Comparison of ENCODE assay signal across 11 mouse cellular contexts in genomic region chr11:98581286-98582029, GRCm38 (mm10). TPM values are rescaled to one million over a fixed set of nuclear protein-coding genes. Genes with fewer than 3 reads are reported as not detected.
DNase-seq lines count a peak whose midpoint lies in the region; ATAC-seq and TF ChIP-seq lines count a peak whose summit lies in the region.
"Had no signal": no experiment of that assay in that cellular context is flagged by ENCODE, and none has a peak within 500 bp of the region (broad histone marks: within the 10 kb centered on the region; RNA-seq: fewer than 3 reads in every experiment).

No protein-coding gene starts in this region.

- no peaks in the 10 kb centered on the region for H3K9me3 ChIP-seq in forebrain, embryonic 12.5 days
- H3K9me3 ChIP-seq in forebrain, embryonic 11.5 days (ENCODE audit: control insufficient read depth, low read length) = no peaks in the 10 kb centered on the region
- no peaks in the 10 kb centered on the region for H3K9me3 ChIP-seq in liver, embryonic 11.5 days (ENCODE audit: control insufficient read depth, low read length)

- TF ChIP-seq CTCF in kidney, adult 2 months (conservative IDR thresholded peaks at IDR 0.05; ENCODE audit: insufficient read depth, insufficient read length, low read depth, low read length) = no peak

- H3K27ac ChIP-seq in forebrain, embryonic 12.5 days = 0 out of 2 replicates have a peak overlapping the region, but pooled peaks have one; percentile 21
- no peak overlapping the region for H3K27ac ChIP-seq in forebrain, embryonic 11.5 days (ENCODE audit: low read depth, low read length)
- H3K27ac ChIP-seq in liver, embryonic 11.5 days (ENCODE audit: low read depth, low read length) = peak overlapping the region; percentile 99
- H3K27ac ChIP-seq in kidney, adult 2 months (ENCODE audit: insufficient read depth, low read depth, low read length) = no peak overlapping the region
- H3K27ac ChIP-seq: heart, adult 2 months had no signal

- TF ChIP-seq POLR2A in kidney, adult 2 months (IDR thresholded peaks at IDR 0.05; ENCODE audit: low read depth, low read length) = no peak

- DNase-seq in forebrain, embryonic 11.5 days (ENCODE audit: low spot score) = no peak
- peak; percentile 73 for DNase-seq in 416B (ENCODE audit: low read depth)
- peak; percentile 66 for DNase-seq in c-Kit-negative CD71-positive TER-119-positive erythroid progenitor cells, embryonic 14.5 days (ENCODE audit: low read depth, low spot score)
- peak; percentile 50 for DNase-seq in liver, embryonic 11.5 days (ENCODE audit: low spot score)
- DNase-seq in gastrocnemius, adult 18-20 months (ENCODE audit: low spot score) = no peak
- DNase-seq in kidney, adult 2 months = no peak
- DNase-seq: forebrain, postnatal 0 days; heart, adult 2 months had no signal

- WGBS in forebrain, embryonic 12.5 days = 75% methylated on average over 17 of the region's 17 CpGs
- 72% methylated on average over 17 of the region's 17 CpGs for WGBS in forebrain, embryonic 11.5 days
- 32% methylated on average over 17 of the region's 17 CpGs for WGBS in liver, embryonic 11.5 days
- WGBS in kidney, adult 2 months = 77% methylated on average over 17 of the region's 17 CpGs

- H3K9ac ChIP-seq in forebrain, embryonic 12.5 days = no peak overlapping the region
- H3K9ac ChIP-seq in forebrain, embryonic 11.5 days (ENCODE audit: low read length) = no peak overlapping the region
- peak overlapping the region; percentile 72 for H3K9ac ChIP-seq in liver, embryonic 11.5 days (ENCODE audit: low read depth, low read length)
- H3K9ac ChIP-seq: forebrain, postnatal 0 days had no signal

- H3K4me3 ChIP-seq in forebrain, embryonic 12.5 days (replicated peaks) = no peak overlapping the region
- no peak overlapping the region for H3K4me3 ChIP-seq in forebrain, embryonic 11.5 days (ENCODE audit: low read depth, low read length)
- H3K4me3 ChIP-seq in liver, embryonic 11.5 days (ENCODE audit: low read depth, low read length) = peak overlapping the region; percentile 41
- no peak overlapping the region for H3K4me3 ChIP-seq in kidney, adult 2 months (ENCODE audit: insufficient read depth, low read depth, low read length)
- H3K4me3 ChIP-seq: heart, adult 2 months had no signal

- H3K4me2 ChIP-seq in forebrain, embryonic 12.5 days = no peak overlapping the region
- no peak overlapping the region for H3K4me2 ChIP-seq in forebrain, embryonic 11.5 days (ENCODE audit: low read depth, low read length, severe bottlenecking)
- H3K4me2 ChIP-seq in liver, embryonic 11.5 days = peak overlapping the region; percentile 89

- ATAC-seq in forebrain, embryonic 12.5 days (ENCODE audit: low FRiP score) = no peak
- ATAC-seq in forebrain, embryonic 11.5 days (replicated peaks; ENCODE audit: low FRiP score) = no peak
- peak; percentile 37 for ATAC-seq in liver, embryonic 11.5 days (replicated peaks; ENCODE audit: low FRiP score)
- ATAC-seq in inflammation-experienced regulatory T-cells, adult 6 months = no peak
- ATAC-seq: forebrain, postnatal 0 days had no signal

- H3K4me1 ChIP-seq in forebrain, embryonic 12.5 days = peaks cover 19% of the 10 kb centered on the region
- peaks cover 11% of the 10 kb centered on the region; the same call in 1 of the 2 replicates for H3K4me1 ChIP-seq in forebrain, embryonic 11.5 days (replicated peaks; ENCODE audit: control insufficient read depth, insufficient read depth, low read length)
- H3K4me1 ChIP-seq in liver, embryonic 11.5 days (replicated peaks; ENCODE audit: control insufficient read depth, insufficient read depth, low read length) = peaks cover 61% of the 10 kb centered on the region
- H3K4me1 ChIP-seq in kidney, adult 2 months (ENCODE audit: control insufficient read depth, insufficient read depth, low read length) = no peaks in the 10 kb centered on the region; the same call in 1 of the 2 replicates

- H3K36me3 ChIP-seq in forebrain, embryonic 12.5 days (replicated peaks) = peaks cover 39% of the 10 kb centered on the region
- H3K36me3 ChIP-seq in forebrain, embryonic 11.5 days (ENCODE audit: control insufficient read depth, insufficient read depth, low read length) = no peaks in the 10 kb centered on the region; the same call in 1 of the 2 replicates
- H3K36me3 ChIP-seq in liver, embryonic 11.5 days (ENCODE audit: control insufficient read depth, insufficient read depth, low read length) = peaks cover 10% of the 10 kb centered on the region; the same call in 1 of the 2 replicates
- no peaks in the 10 kb centered on the region; the same call in 1 of the 2 replicates for H3K36me3 ChIP-seq in kidney, adult 2 months (ENCODE audit: control insufficient read depth, insufficient read depth, low read length)

- H3K27me3 ChIP-seq in forebrain, embryonic 12.5 days = no peaks in the 10 kb centered on the region
- H3K27me3 ChIP-seq in forebrain, embryonic 11.5 days (ENCODE audit: control insufficient read depth, insufficient read depth, low read length) = no peaks in the 10 kb centered on the region
- no peaks in the 10 kb centered on the region for H3K27me3 ChIP-seq in liver, embryonic 11.5 days (replicated peaks; ENCODE audit: control insufficient read depth, insufficient read depth, low read length)
- no peaks in the 10 kb centered on the region for H3K27me3 ChIP-seq in kidney, adult 2 months (replicated peaks; ENCODE audit: control insufficient read depth, insufficient read depth, low read length)

RNA-seq across cellular contexts. Expression of gene Ormdl3, which starts 5.7 kb away (rescaled TPM):
- 67.3 and 67.4 TPM in 2 replicates for polyA plus RNA-seq in forebrain, embryonic 12.5 days (2016; fragmentation: Nextera tagmentation; extraction: Ambion mirVana)
- polyA plus RNA-seq in forebrain, embryonic 11.5 days (2014; fragmentation: Nextera tagmentation; extraction: Ambion mirVana) = 8.6 and 11.2 TPM in 2 replicates
- 10.9 and 11.7 TPM in 2 replicates for polyA plus RNA-seq in liver, embryonic 11.5 days (2014; fragmentation: Nextera tagmentation; extraction: Ambion mirVana)
- total RNA-seq in gastrocnemius, adult 18-20 months (2021) = 10 to 100 TPM; 25.1 to 26.3 TPM
- 10 to 100 TPM; 23.6 to 31.0 (median 30.7) TPM for polyA plus RNA-seq in inflammation-experienced regulatory T-cells, adult 6 months (2017; shearing (Covaris generic))
- polyA plus RNA-seq in kidney, adult 2 months (2012; rRNA removed) = 57.2 and 60.2 TPM in 2 replicates

RNA-seq across cellular contexts. Expression of gene Lrrc3c, which starts 16.6 kb away (rescaled TPM):
- polyA plus RNA-seq in forebrain, embryonic 12.5 days (2016; fragmentation: Nextera tagmentation; extraction: Ambion mirVana) = not detected in 2 replicates
- polyA plus RNA-seq in forebrain, embryonic 11.5 days (2014; fragmentation: Nextera tagmentation; extraction: Ambion mirVana) = not detected in 2 replicates
- polyA plus RNA-seq in liver, embryonic 11.5 days (2014; fragmentation: Nextera tagmentation; extraction: Ambion mirVana) = not detected in 2 replicates
- total RNA-seq in gastrocnemius, adult 18-20 months (2021) = not detected
- polyA plus RNA-seq in inflammation-experienced regulatory T-cells, adult 6 months (2017; shearing (Covaris generic)) = not detected
- not detected in 2 replicates for polyA plus RNA-seq in kidney, adult 2 months (2012; rRNA removed)
- total RNA-seq: forebrain, postnatal 0 days; heart, adult 2 months had no signal
- polyA plus RNA-seq: forebrain, postnatal 0 days; heart, adult 2 months; stomach, embryonic 14.5 days had no signal

RNA-seq across cellular contexts. Expression of gene Zpbp2, which starts 30.6 kb away (rescaled TPM):
- polyA plus RNA-seq in forebrain, embryonic 12.5 days (2016; fragmentation: Nextera tagmentation; extraction: Ambion mirVana) = 0.17 TPM in 1 of 2 replicates, not detected in the other
- 0.21 TPM in 2 replicates for polyA plus RNA-seq in forebrain, embryonic 11.5 days (2014; fragmentation: Nextera tagmentation; extraction: Ambion mirVana)
- 0.40 and 0.42 TPM in 2 replicates for polyA plus RNA-seq in liver, embryonic 11.5 days (2014; fragmentation: Nextera tagmentation; extraction: Ambion mirVana)
- total RNA-seq in gastrocnemius, adult 18-20 months (2021) = not detected
- polyA plus RNA-seq in inflammation-experienced regulatory T-cells, adult 6 months (2017; shearing (Covaris generic)) = 1 to 10 TPM; 3.4 to 5.0 (median 4.3) TPM
- polyA plus RNA-seq in kidney, adult 2 months (2012; rRNA removed) = 0.26 and 0.34 TPM in 2 replicates
- total RNA-seq: forebrain, postnatal 0 days; heart, adult 2 months had no signal
- polyA plus RNA-seq: forebrain, postnatal 0 days; heart, adult 2 months; stomach, embryonic 14.5 days had no signal

RNA-seq across cellular contexts. Expression of gene Ikzf3, which starts 35.6 kb away (rescaled TPM):
- polyA plus RNA-seq in forebrain, embryonic 12.5 days (2016; fragmentation: Nextera tagmentation; extraction: Ambion mirVana) = 0.04 TPM in 1 of 2 replicates, not detected in the other
- polyA plus RNA-seq in forebrain, embryonic 11.5 days (2014; fragmentation: Nextera tagmentation; extraction: Ambion mirVana) = 0.08 TPM in 1 of 2 replicates, not detected in the other
- polyA plus RNA-seq in liver, embryonic 11.5 days (2014; fragmentation: Nextera tagmentation; extraction: Ambion mirVana) = 0.04 and 0.32 TPM in 2 replicates
- total RNA-seq in gastrocnemius, adult 18-20 months (2021) = under 1 TPM in 1 of 2 experiments, not detected in 1; 0.14 TPM
- polyA plus RNA-seq in inflammation-experienced regulatory T-cells, adult 6 months (2017; shearing (Covaris generic)) = 100 to 1,000 TPM in 1 of 3 experiments, 10 to 100 TPM in 2; 75.8 to 102 (median 78.8) TPM
- polyA plus RNA-seq in kidney, adult 2 months (2012; rRNA removed) = 0.58 and 3.9 TPM in 2 replicates

RNA-seq across cellular contexts. Expression of gene Gm12355, which starts 44.0 kb away (rescaled TPM):
- polyA plus RNA-seq in forebrain, embryonic 12.5 days (2016; fragmentation: Nextera tagmentation; extraction: Ambion mirVana) = 1.2 and 1.4 TPM in 2 replicates
- 0.96 and 1.5 TPM in 2 replicates for polyA plus RNA-seq in forebrain, embryonic 11.5 days (2014; fragmentation: Nextera tagmentation; extraction: Ambion mirVana)
- polyA plus RNA-seq in liver, embryonic 11.5 days (2014; fragmentation: Nextera tagmentation; extraction: Ambion mirVana) = 0.44 and 0.95 TPM in 2 replicates
- 1 to 10 TPM; 4.1 to 6.6 TPM for total RNA-seq in gastrocnemius, adult 18-20 months (2021)
- 10 to 100 TPM in 2 of 3 experiments, 1 to 10 TPM in 1; 1.3 to 14.8 (median 10.7) TPM for polyA plus RNA-seq in inflammation-experienced regulatory T-cells, adult 6 months (2017; shearing (Covaris generic))
- polyA plus RNA-seq in kidney, adult 2 months (2012; rRNA removed) = not detected in 2 replicates
- polyA plus RNA-seq: heart, adult 2 months had no signal

Comparison
In these comparisons a context has a peak if more than half of its experiments do, and no peak if none do; other contexts are left out.
1. H3K27ac ChIP-seq: peak in forebrain, embryonic 12.5 days (single experiment) and liver, embryonic 11.5 days (single experiment); none in forebrain, embryonic 11.5 days (single experiment) and kidney, adult 2 months (single experiment).
2. DNase-seq: peak in 416B (single experiment), c-Kit-negative CD71-positive TER-119-positive erythroid progenitor cells, embryonic 14.5 days (single experiment) and liver, embryonic 11.5 days (single experiment); none in forebrain, embryonic 11.5 days (single experiment), gastrocnemius, adult 18-20 months (single experiment) and kidney, adult 2 months (single experiment).